Mouse (Mus musculus) heart, adult 2 months (tissue): ENCODE measurements at regions not wholly inside any gene's neighbourhood (a gene's known extent, or its start where the extent isn't known, plus 50 kb on each side); places are given as distances from the start of the nearest gene placed in this dataset.

Experiments used
- CTCF ChIP-seq: fragments of 200-600 bp; IDR thresholded peaks from 2 replicates; pipeline ENCODE4 v1.8.1; 2022; ENCODE audit warnings: antibody characterized with exemption, mild to moderate bottlenecking, moderate library complexity
- EP300 ChIP-seq: fragments of 200-500 bp; IDR thresholded peaks from 2 replicates; pipeline ENCODE4 v1.6.1; 2011; ENCODE audit warnings: low read depth, low read length, control low read depth; ENCODE audit not compliant: insufficient read depth
- POLR2A ChIP-seq: fragments of 200-500 bp; IDR thresholded peaks from 2 replicates; pipeline ENCODE4 v1.6.1; 2011; ENCODE audit warnings: mild to moderate bottlenecking, low read depth, low read length, control low read depth; ENCODE audit not compliant: insufficient read depth

GRCm38 (mm10) chr12:68783636-68784035 is 375.4 kb downstream of the Rps29 start:
- no peak for TF ChIP-seq POLR2A
- TF ChIP-seq CTCF = no peak
- TF ChIP-seq EP300 = no peak
